ENCODE assay signal across 16 mouse cellular contexts in the genomic region with DNA sequence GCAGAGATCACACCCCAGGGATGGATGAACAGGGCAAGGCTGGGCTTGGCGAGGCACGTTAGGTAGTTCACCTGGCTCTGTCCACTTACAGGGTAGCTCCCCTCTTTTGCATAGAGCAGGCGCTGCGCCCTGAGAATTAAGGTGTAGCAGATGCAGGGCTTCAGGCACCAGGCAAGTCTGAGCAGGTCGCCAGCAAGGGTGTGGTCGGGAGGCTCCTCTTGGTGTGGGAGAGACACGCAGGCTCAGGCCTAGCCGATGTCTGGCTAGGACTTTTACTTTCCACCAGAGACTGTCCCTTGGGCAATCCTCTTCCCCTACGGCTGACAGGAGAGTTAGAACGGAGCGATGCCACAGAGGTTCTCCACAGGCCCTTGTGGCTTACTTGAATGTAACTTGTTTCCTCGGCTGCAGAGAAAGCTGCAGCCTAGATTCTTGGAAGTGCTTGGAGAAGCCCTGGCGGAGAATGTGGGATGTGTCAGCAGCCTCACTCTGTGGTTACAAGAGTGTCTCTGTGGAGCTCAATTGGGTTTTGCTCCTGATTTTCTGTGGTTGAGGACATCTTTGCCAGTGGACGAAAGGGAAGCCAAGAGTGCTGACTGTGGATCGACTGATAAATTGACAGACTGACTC. TPM values are rescaled to one million over a fixed set of nuclear protein-coding genes. Genes with fewer than 3 reads are reported as not detected.
A peak's percentile ranks its signal among the peaks of the same experiment; 100 is the strongest.
DNase-seq lines count a peak whose midpoint lies in the region; ATAC-seq lines count a peak whose summit lies in the region.
"Had no signal": no experiment of that assay in that cellular context is flagged by ENCODE, and none has a peak within 500 bp of the region (broad histone marks: within the 10 kb centered on the region; RNA-seq: fewer than 3 reads in every experiment).

No protein-coding gene starts in this region.

- DNase-seq in frontal cortex, postnatal 25 days (ENCODE audit: low spot score in 2 of 2), result no peak
- DNase-seq in right cerebral cortex, adult 2 months (ENCODE audit: low spot score in 2 of 2), result peak; percentile 53 to 57
- DNase-seq in right cerebral cortex, postnatal 14 days, result no peak
- DNase-seq in forelimb bud, embryonic 11.5 days (ENCODE audit: low read depth, low spot score), result peak; percentile 5
- peak; percentile 59 to 65 for DNase-seq in urinary bladder, postnatal 36 days (ENCODE audit: low spot score in 2 of 2)
- no peak for DNase-seq in cerebellum, postnatal 4 days (ENCODE audit: low spot score in 2 of 2)
- DNase-seq in forebrain, embryonic 10.5 days (ENCODE audit: extremely low spot score, low spot score), result no peak
- DNase-seq: cerebellum, postnatal 10 days; kidney, adult 11 months; retina, postnatal 1 day; thymus, postnatal 36 days had no signal

- no peaks in the 10 kb centered on the region for H3K9me3 ChIP-seq in forebrain, embryonic 10.5 days
- H3K9me3 ChIP-seq: heart, embryonic 12.5 days; midbrain, embryonic 12.5 days; neural tube, embryonic 12.5 days had no signal

- no peak overlapping the region for H3K4me3 ChIP-seq in forebrain, embryonic 10.5 days
- H3K4me3 ChIP-seq: heart, embryonic 12.5 days; midbrain, embryonic 12.5 days; neural tube, embryonic 12.5 days had no signal

- H3K4me1 ChIP-seq in forebrain, embryonic 10.5 days, result peaks cover 17% of the 10 kb centered on the region
- H3K4me1 ChIP-seq: neural tube, embryonic 12.5 days had no signal

- 77% methylated on average over 15 of the region's 15 CpGs for WGBS in forebrain, embryonic 10.5 days

- ATAC-seq in frontal cortex, adult (ENCODE audit: low TSS enrichment), result peak; percentile 90

- H3K27me3 ChIP-seq in forebrain, embryonic 10.5 days (ENCODE audit: poor library complexity, severe bottlenecking), result no peaks in the 10 kb centered on the region; the same call in 1 of the 2 replicates
- H3K27me3 ChIP-seq: midbrain, embryonic 12.5 days; neural tube, embryonic 12.5 days had no signal

- H3K27ac ChIP-seq in forebrain, embryonic 10.5 days, result no peak overlapping the region
- H3K27ac ChIP-seq: liver, embryonic 14.5 days; neural tube, embryonic 12.5 days had no signal

- H3K36me3 ChIP-seq in forebrain, embryonic 10.5 days (replicated peaks), result no peaks in the 10 kb centered on the region
- H3K36me3 ChIP-seq: heart, embryonic 12.5 days; midbrain, embryonic 12.5 days; neural tube, embryonic 12.5 days had no signal

RNA-seq across cellular contexts. Expression of gene Fam83f, which starts 22.6 kb away (rescaled TPM):
- 0.37 and 0.68 TPM in 2 replicates for polyA plus RNA-seq in forebrain, embryonic 10.5 days (2016; fragmentation: Nextera tagmentation; extraction: Ambion mirVana)

Comparison
In these comparisons a context has a peak if more than half of its experiments do, and no peak if none do; other contexts are left out.
1. DNase-seq: peak in right cerebral cortex, adult 2 months (2 of 2), forelimb bud, embryonic 11.5 days (single experiment) and urinary bladder, postnatal 36 days (2 of 2); none in frontal cortex, postnatal 25 days (0 of 2), right cerebral cortex, postnatal 14 days (single experiment), cerebellum, postnatal 4 days (0 of 2) and forebrain, embryonic 10.5 days (single experiment).